Mouse (Mus musculus): ENCODE data around the gene Nufip1. TPM values are rescaled to one million over a fixed set of nuclear protein-coding genes. Genes with fewer than 3 reads are reported as not detected.

The Nufip1 gene
- total and polyA plus RNA-seq, 2 experiments, result 1.9 to 2.7 TPM

DNA sequence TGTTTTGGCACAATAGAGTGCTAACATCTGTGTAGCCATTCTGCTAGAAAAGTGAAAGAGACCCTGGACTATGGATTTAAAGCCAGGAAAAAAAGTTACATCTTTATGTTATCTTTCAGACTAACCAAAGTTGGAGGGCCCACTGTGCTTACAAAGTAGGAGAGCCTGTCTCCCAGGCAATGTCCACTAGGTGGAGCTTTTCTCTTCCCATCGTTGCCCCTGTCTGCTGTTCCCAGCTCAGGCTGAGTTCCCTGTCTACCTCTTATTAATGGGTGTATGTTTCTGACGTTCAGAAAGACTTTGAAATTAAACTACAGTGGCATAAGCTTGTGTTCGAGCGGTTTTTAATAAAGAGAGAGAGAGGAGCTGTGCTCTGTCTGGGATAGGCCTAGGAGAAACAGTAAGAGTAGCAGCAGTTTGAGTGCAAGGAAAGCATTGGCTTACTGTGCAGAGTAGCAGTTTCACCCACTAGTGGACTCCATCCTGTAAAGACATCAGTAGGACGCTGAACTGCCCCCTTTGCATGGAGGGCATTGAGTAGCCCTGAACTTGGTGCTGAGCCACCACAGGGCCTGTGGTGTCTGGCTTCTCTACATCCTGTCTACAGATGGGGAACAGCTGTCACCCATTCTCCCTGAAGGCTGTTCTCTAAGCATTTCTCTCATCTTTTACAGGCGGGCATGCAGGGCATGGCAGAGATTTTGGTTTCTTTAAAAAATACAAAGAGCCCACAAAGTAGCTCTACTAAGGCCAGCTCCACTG, 11.4 kb downstream of the Nufip1 start:
- Histone ChIP-seq H3K79me2 (ENCODE audit: control insufficient read depth, insufficient read depth, low read length) (no peaks in the 10 kb centered on the region; the same call in 1 of the 2 replicates), H3K4me1 (ENCODE audit: control insufficient read depth, insufficient read depth, low read length) (peaks cover 8% of the 10 kb centered on the region), H3K36me3 (ENCODE audit: control insufficient read depth, insufficient read depth, low read length) (peaks cover 50% of the 10 kb centered on the region), H3K9ac (ENCODE audit: low read depth, low read length) (no peak overlapping the region), H3K27me3 (ENCODE audit: control insufficient read depth, insufficient read depth, low read length) (no peaks in the 10 kb centered on the region), H3K4me3 (ENCODE audit: insufficient read depth, low read depth, low read length) (no peak overlapping the region), H3K27ac (replicated peaks; ENCODE audit: insufficient read depth, low read depth, low read length) (peak overlapping the region; percentile 65)
- TF ChIP-seq POLR2A (IDR thresholded peaks at IDR 0.05; ENCODE audit: extremely low read depth, insufficient read depth, low read length) (no peak), CTCF (IDR thresholded peaks at IDR 0.05; ENCODE audit: low read depth, low read length) (peak; percentile 76)
- peak; percentile 38 for DNase-seq (ENCODE audit: extremely low read depth, low read depth, low spot score)
- 58% methylated on average over 6 of the region's 6 CpGs for WGBS

- Histone ChIP-seq H3K4me3 (ENCODE audit: insufficient read depth, low read depth, low read length) (no peak overlapping the region), H3K27me3 (ENCODE audit: control insufficient read depth, insufficient read depth, low read length) (no peaks in the 10 kb centered on the region), H3K79me2 (ENCODE audit: control insufficient read depth, insufficient read depth, low read length) (no peaks in the 10 kb centered on the region; the same call in 1 of the 2 replicates), H3K9ac (ENCODE audit: low read depth, low read length) (no peak overlapping the region), H3K27ac (replicated peaks; ENCODE audit: insufficient read depth, low read depth, low read length) (peak overlapping the region; percentile 65), H3K36me3 (ENCODE audit: control insufficient read depth, insufficient read depth, low read length) (peaks cover 50% of the 10 kb centered on the region), H3K4me1 (ENCODE audit: control insufficient read depth, insufficient read depth, low read length) (peaks cover 8% of the 10 kb centered on the region)
- TF ChIP-seq POLR2A (IDR thresholded peaks at IDR 0.05; ENCODE audit: extremely low read depth, insufficient read depth, low read length), result no peak
- TF ChIP-seq CTCF (IDR thresholded peaks at IDR 0.05; ENCODE audit: low read depth, low read length), result no peak
- DNase-seq (ENCODE audit: extremely low read depth, low read depth, low spot score), result peak; percentile 82
- 35% methylated on average over 8 of the region's 8 CpGs for WGBS
Measured at GRCm38 (mm10) chr14:76122663-76123058, 12.0 kb downstream of the Nufip1 start.

DNA sequence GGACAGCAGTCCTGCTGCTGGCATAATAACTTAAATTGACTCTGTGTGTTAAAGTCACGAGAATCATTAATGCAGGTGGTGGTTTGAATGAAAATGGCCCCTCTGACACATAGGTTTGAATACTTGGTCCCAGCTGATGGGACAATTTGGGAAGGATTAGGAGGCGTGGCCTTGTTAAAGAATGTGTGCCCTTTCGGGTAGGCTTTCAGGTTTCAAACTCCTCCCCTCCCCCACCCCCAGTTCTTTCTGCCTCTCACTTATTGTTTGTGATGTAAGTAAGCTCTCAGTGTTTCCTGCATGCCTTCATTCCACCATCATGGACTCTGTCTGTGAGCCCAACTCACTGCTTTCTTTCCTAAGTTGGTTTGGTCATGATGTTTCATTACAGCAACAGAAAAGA, 16.6 kb downstream of the Nufip1 start:
- no peaks in the 10 kb centered on the region; the same call in 1 of the 2 replicates for H3K79me2 ChIP-seq (ENCODE audit: control insufficient read depth, insufficient read depth, low read length)
- H3K9ac ChIP-seq (ENCODE audit: low read depth, low read length), result no peak overlapping the region
- DNase-seq (ENCODE audit: extremely low read depth, low read depth, low spot score), result no peak
- H3K4me3 ChIP-seq (ENCODE audit: insufficient read depth, low read depth, low read length), result no peak overlapping the region
- no peak overlapping the region for H3K27ac ChIP-seq (replicated peaks; ENCODE audit: insufficient read depth, low read depth, low read length)
- peaks cover 6% of the 10 kb centered on the region for H3K4me1 ChIP-seq (ENCODE audit: control insufficient read depth, insufficient read depth, low read length)
- TF ChIP-seq POLR2A (IDR thresholded peaks at IDR 0.05; ENCODE audit: extremely low read depth, insufficient read depth, low read length) (no peak), CTCF (IDR thresholded peaks at IDR 0.05; ENCODE audit: low read depth, low read length) (no peak)
- peaks cover 59% of the 10 kb centered on the region for H3K36me3 ChIP-seq (ENCODE audit: control insufficient read depth, insufficient read depth, low read length)
- 94% methylated on average over 3 of the region's 3 CpGs for WGBS
- no peaks in the 10 kb centered on the region for H3K27me3 ChIP-seq (ENCODE audit: control insufficient read depth, insufficient read depth, low read length)

DNA sequence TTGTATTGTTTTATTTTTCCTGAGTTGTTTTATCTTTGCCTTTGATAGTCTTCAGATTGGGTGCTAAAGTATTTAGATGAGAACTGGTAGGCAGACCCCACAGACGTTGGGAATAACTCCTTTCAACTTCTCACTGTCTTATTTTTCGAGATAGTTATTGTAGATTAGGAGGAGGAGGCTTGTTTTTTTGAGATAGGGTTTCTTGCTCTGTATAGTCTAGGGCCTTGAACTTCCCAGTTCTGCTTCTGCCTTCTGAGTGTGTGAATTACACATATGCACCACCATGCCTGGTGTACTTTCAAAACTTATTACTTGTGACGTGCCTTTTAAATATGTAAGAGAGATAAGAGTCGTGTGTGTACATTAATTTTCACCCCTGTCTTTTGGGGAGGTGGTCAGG, 17.5 kb downstream of the Nufip1 start:
- peaks cover 67% of the 10 kb centered on the region for H3K36me3 ChIP-seq (ENCODE audit: control insufficient read depth, insufficient read depth, low read length)
- H3K4me3 ChIP-seq (ENCODE audit: insufficient read depth, low read depth, low read length), result no peak overlapping the region
- TF ChIP-seq POLR2A (IDR thresholded peaks at IDR 0.05; ENCODE audit: extremely low read depth, insufficient read depth, low read length), result no peak
- TF ChIP-seq CTCF (IDR thresholded peaks at IDR 0.05; ENCODE audit: low read depth, low read length), result no peak
- no peaks in the 10 kb centered on the region; the same call in 1 of the 2 replicates for H3K79me2 ChIP-seq (ENCODE audit: control insufficient read depth, insufficient read depth, low read length)
- no peaks in the 10 kb centered on the region for H3K4me1 ChIP-seq (ENCODE audit: control insufficient read depth, insufficient read depth, low read length)
- H3K9ac ChIP-seq (ENCODE audit: low read depth, low read length), result no peak overlapping the region
- H3K27me3 ChIP-seq (ENCODE audit: control insufficient read depth, insufficient read depth, low read length), result no peaks in the 10 kb centered on the region
- DNase-seq (ENCODE audit: extremely low read depth, low read depth, low spot score), result no peak
- 87% methylated on average over 4 of the region's 4 CpGs for WGBS
- no peak overlapping the region for H3K27ac ChIP-seq (replicated peaks; ENCODE audit: insufficient read depth, low read depth, low read length)

- H3K4me1 ChIP-seq (ENCODE audit: control insufficient read depth, insufficient read depth, low read length), result no peaks in the 10 kb centered on the region
- H3K9ac ChIP-seq (ENCODE audit: low read depth, low read length), result no peak overlapping the region
- no peak for TF ChIP-seq CTCF (IDR thresholded peaks at IDR 0.05; ENCODE audit: low read depth, low read length)
- TF ChIP-seq POLR2A (IDR thresholded peaks at IDR 0.05; ENCODE audit: extremely low read depth, insufficient read depth, low read length), result no peak
- no peaks in the 10 kb centered on the region for H3K27me3 ChIP-seq (ENCODE audit: control insufficient read depth, insufficient read depth, low read length)
- no peaks in the 10 kb centered on the region for H3K79me2 ChIP-seq (ENCODE audit: control insufficient read depth, insufficient read depth, low read length)
- DNase-seq (ENCODE audit: extremely low read depth, low read depth, low spot score), result no peak
- peaks cover 45% of the 10 kb centered on the region for H3K36me3 ChIP-seq (ENCODE audit: control insufficient read depth, insufficient read depth, low read length)
- 95% methylated on average over 4 of the region's 4 CpGs for WGBS
- H3K27ac ChIP-seq (replicated peaks; ENCODE audit: insufficient read depth, low read depth, low read length), result no peak overlapping the region
- no peak overlapping the region for H3K4me3 ChIP-seq (ENCODE audit: insufficient read depth, low read depth, low read length)
Measured at GRCm38 (mm10) chr14:76134975-76135374, 24.3 kb downstream of the Nufip1 start.

DNA sequence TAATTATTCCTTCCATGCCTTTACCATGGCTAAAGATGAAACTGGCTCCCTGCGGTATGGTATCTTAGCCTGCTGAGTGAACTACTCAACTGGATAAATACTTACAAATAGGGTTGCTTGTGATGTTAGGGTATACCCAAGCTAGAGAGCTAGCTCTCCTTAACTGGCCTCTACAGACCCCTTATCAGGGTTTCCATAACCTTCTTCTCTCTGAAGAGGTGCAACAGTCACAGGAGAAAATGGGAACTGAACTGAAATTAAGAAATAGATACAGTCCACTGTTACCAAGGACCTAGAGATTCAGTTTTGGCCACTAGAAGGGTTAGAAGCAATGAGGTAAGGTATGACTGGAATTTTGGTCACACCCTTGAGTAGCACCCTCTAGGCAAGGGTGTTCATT, 34.6 kb downstream of the Nufip1 start:
- no peaks in the 10 kb centered on the region for H3K36me3 ChIP-seq (ENCODE audit: control insufficient read depth, insufficient read depth, low read length)
- DNase-seq (ENCODE audit: extremely low read depth, low read depth, low spot score), result no peak
- H3K27ac ChIP-seq (replicated peaks; ENCODE audit: insufficient read depth, low read depth, low read length), result no peak overlapping the region
- TF ChIP-seq POLR2A (IDR thresholded peaks at IDR 0.05; ENCODE audit: extremely low read depth, insufficient read depth, low read length), result no peak
- no peak for TF ChIP-seq CTCF (IDR thresholded peaks at IDR 0.05; ENCODE audit: low read depth, low read length)
- no peaks in the 10 kb centered on the region for H3K79me2 ChIP-seq (ENCODE audit: control insufficient read depth, insufficient read depth, low read length)
- no peaks in the 10 kb centered on the region for H3K27me3 ChIP-seq (ENCODE audit: control insufficient read depth, insufficient read depth, low read length)
- 93% methylated on average over 1 of the region's 1 CpGs for WGBS
- no peak overlapping the region for H3K4me3 ChIP-seq (ENCODE audit: insufficient read depth, low read depth, low read length)
- H3K4me1 ChIP-seq (ENCODE audit: control insufficient read depth, insufficient read depth, low read length), result peaks cover 8% of the 10 kb centered on the region
- H3K9ac ChIP-seq (ENCODE audit: low read depth, low read length), result no peak overlapping the region
